Mouse (Mus musculus): ENCODE measurements around the gene Tada2a. TPM values are rescaled to one million over a fixed set of nuclear protein-coding genes. Genes with fewer than 3 reads are reported as not detected.

Gene Tada2a
- 1 to 10 TPM; 6.2 to 8.5 TPM for total RNA-seq (2023)

GRCm38 (mm10) chr11:84128943-84129798 is at the start of gene Tada2a, which contains the start of gene Acaca:
Tada2a (minus strand) TSS chr11:84129600.
Acaca (plus strand) TSS chr11:84129672.

GRCm38 (mm10) chr11:84167046-84167526 is 37.7 kb upstream of the Tada2a start, which contains the start of gene Gm11437:
Gm11437 (minus strand) TSS chr11:84167476.

GRCm38 (mm10) chr11:84069034-84069370 is 60.4 kb downstream of the Tada2a start, which contains the start of gene Dusp14:
Dusp14 (minus strand) TSS chr11:84069261.

Other genes with a start within 250 kb of the Tada2a start
- gene Ddx52, start 187.5 kb downstream of the Tada2a start, total RNA-seq (2023), result 10 to 100 TPM; 36.6 to 41.0 TPM
- 10 to 100 TPM; 82.0 to 87.6 TPM for gene Synrg, start 165.2 kb downstream of the Tada2a start, total RNA-seq (2023)
- gene Dusp14, start 60.3 kb downstream of the Tada2a start, total RNA-seq (2023), result under 1 TPM in 1 of 2 experiments, not detected in 1; 0.53 TPM
- gene Acaca, start 72 bp upstream of the Tada2a start, total RNA-seq (2023), result 10 to 100 TPM; 32.2 to 50.3 TPM
- not detected for gene Gm11437, start 37.9 kb upstream of the Tada2a start, total RNA-seq (2023)